Mouse (Mus musculus): ENCODE data around the gene Ankrd13a.
"Not testable (repeated sequence)": the region's sequence is repeated elsewhere in the genome, so short reads cannot be mapped to it uniquely, and the experiment has no call there.

Ankrd13a gene

DNA sequence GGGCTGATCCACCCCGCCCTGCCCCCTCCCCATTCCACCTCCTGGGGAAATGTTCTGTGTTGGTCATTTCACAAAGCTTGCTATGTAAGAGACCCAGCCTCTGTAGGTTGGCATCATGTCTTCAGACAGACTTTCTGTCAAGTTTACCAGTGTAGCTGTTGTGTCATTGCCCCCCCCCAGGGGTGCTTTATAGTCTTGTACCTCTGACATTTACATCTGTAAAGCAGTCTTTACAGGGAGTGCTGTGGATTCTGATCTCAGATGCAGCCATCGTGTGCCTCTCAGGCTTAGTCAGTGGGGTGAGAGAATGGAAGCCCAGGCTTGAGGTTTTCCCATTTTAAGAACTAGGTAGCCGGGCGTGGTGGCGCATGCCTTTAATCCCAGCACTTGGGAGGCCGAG is 27.4 kb downstream of the Ankrd13a start:
- DNase-seq, result no peak

DNA sequence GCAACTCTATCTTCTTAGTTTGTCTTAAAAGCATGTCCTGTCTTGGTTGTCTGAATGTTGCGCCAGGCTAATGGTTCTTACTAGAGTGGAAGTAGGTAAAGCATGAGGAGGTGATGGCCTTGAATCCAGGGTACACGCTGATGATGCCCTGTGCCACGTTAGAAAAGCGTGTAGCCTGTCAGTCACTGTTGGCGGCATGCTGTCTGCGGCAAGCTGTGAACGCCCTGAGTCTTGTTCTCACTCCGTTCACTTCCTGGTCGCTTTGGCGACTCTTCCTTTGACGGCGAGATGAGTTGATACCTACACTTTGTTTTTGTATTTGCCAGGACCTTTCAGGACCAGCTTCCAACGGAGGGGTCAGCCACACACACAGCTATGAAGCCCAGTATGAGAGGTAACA is 28.8 kb downstream of the Ankrd13a start:
- no peak for DNase-seq

DNA sequence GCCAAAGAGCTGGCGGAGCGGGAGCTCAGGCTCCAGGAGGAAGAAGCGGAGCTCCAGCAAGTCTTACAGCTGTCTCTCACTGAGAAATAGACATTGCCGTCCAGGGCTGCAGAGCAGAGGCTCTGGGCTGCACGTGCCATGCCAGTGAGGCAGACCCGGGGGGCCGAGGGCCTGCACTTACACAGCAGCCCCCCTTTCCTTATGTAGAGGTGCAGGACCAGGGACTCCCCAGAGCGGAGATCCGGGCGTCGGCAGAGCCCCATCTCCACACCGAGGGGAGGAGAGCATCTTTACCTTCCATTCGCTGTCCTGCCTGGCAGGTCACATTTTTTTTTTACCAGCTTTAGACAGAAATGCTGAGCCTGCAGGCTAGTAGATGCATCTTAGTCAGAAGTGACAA is 29.9 kb downstream of the Ankrd13a start:
- no peak for DNase-seq

DNA sequence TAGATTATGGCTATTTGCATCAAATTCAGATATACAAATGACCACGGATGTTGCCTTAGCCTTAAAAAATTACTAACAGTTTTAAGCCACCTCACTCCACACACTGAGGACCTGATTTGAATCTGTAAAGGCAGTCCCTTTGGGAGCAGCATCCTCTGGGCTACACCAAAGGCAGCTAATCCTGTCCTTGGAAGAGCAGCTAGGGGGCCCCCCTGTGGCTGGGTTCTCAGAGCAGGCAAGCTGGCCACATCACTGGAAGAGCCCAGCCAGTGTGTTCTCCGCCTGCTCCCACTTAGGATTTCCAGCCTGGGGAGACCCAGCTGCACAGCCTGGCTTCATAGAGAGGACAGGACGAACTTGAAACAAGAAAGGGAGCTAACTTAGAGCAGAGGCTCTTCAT is 30.5 kb downstream of the Ankrd13a start:
- DNase-seq, result peak; percentile 57

DNA sequence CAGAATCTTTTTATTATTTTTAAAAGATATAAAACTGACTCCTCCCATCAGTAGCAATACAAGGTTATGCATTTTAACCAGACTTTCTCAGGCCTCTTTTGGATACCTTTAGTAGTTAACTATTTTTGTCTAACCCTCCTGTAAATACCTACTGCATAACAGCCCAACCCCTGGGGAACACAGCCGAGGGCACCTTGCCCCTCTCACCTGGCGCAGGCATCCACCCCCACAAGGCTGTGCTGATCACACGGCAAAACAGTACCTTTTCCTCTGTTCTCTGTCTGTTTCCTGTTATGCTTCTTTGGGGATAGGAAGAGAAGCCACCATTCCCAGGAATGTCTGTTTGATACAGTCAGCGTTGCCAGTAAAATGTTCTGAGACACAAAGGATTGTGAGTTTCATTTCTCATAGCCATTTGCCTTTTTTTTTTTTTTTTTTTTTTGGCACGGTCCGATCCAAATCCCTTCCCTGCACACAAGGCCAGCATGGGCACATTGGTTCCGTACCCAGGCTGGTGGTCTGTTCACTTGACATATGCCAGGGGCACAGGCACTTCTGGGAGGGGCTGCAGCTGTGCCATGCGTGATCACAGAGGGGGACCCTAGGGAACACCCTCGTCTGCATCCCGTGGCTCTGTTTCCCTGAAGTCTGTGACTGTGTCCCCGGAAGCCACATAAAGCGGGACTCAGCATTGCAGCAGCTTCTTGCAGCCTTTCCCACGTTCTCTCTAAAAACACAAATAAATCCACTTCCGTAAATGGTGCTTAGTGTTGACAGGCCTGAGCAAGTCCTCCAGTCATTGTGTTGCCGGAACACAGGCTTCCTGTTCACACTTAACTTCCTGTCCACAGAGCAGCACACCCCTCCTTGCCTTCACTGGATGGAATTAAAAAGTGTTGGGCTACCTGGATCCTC is 31.2 kb downstream of the Ankrd13a start:
- peak; percentile 41 for DNase-seq

DNA sequence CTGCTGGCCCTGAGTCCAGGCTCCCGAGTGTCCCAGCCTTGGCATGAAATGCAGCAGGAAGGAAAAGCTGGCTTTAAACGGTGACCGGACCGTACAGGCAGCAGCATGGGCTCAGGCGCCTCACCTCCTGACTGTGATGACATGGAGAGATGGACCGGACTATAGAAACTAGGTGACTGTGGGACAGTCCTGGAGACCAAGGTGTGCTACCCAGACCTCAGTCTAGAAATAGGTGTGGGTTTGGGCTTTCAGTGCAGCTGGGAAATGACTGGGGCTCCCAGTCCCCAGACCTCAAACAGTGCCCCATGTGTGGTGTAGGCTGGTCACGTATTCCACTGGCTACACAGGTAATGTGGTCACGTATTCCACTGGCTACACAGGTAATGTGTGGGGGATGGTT is 32.2 kb downstream of the Ankrd13a start:
- DNase-seq, result no peak

DNA sequence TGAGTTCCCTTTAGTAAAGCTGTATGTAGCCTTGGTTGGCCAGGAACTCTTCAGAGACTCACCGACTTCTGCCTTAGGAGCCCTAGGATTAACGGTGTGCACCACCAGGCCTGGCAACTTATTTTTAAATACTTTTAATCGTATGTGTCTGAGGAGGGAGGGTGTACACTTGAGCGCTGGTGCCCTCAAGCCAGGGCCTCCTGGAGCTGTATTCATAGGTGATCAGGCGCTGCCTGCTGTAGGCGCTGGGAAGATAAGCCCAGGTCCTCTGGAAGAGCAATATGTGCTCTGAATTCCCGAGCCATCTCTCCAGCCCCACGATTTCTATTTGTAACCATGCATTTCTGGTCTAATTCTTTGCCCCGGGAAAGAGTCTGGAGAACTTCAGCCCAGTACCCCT is 32.6 kb downstream of the Ankrd13a start:
- DNase-seq, result no peak

DNA sequence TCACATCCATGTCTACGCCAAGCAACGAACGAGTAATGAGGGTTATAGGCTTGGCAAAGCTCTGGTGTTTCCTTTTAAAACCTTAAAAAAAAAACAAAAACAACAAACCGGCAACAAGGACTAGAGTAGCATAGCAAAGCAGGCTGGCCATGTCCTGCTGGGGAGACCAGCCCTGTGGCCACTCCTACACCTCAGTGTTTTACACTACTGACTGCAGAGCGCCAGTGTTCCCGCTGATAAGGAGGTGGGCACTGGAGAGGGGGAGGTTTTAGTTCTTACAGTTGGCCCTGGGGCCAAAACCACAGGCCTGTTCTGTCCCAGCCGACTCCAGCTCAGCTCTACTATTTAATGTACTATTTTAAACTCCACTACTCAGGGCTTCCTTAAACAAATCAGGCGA is 33.0 kb downstream of the Ankrd13a start:
- no peak for DNase-seq

DNA sequence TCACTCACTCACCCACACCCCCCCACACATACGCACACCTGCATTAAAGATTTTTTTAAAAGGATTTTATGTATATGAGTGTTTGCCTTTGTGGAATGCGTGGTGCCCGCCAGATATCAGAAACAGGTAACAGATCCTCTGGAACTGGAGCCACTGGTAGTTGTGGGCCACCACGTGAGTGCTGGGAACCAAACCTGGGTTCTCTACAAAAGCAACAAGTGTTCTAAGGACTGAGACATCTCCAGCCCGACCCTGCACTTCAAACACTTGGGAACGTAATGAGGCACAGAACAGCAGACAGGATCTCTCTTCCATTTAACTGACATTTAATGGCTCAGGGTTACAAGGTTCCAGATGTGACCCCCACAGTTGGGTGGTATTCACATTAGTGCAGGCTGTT is 33.4 kb downstream of the Ankrd13a start:
- no peak for DNase-seq

DNA sequence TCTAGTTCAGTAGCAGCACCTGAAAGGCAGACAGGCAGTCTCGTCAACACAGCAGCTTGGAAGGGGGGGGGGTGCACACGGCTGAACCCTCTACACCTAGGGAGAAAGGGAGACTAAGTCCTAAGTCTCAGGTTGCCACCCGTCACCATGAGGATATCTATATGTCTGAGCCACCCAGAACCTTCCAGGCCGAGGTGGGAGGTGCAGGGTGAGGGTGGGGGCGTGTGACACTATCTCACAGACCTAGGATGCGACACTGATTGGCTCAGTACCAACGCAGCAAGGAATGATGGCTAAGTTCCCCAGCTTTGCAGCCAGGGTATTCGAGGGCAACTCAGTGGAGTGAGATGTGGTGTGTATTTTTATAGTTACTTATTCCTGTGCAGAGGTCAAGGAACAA is 33.9 kb downstream of the Ankrd13a start:
- no peak for DNase-seq

DNA sequence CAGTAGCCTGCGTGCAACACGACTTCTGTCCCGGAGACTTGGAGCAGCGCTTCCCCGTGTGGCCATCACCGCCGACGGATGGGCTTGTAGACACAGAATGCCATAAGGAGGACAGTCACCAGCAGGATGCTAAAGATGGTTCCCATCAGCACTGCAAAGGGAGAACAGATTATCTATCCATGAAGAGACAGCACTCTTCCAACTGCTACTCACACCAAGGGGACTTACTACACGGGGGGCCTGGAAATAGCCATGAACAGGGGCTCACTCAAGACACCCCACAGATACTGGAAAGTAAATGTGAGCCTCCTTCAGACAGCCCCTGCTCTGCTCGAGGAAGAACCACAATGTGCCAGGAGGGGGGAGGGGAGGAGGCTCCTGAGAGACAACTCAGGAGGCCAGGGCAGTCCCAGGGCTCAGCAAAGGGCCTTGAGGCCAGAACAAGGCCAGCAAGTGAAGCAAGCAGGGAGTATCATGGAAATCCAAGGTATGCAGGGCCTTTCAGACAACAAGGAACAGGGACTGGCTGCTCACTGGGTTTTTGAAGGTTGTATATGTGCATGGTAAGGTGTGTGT is 34.8 kb downstream of the Ankrd13a start:
- no peak for DNase-seq

DNA sequence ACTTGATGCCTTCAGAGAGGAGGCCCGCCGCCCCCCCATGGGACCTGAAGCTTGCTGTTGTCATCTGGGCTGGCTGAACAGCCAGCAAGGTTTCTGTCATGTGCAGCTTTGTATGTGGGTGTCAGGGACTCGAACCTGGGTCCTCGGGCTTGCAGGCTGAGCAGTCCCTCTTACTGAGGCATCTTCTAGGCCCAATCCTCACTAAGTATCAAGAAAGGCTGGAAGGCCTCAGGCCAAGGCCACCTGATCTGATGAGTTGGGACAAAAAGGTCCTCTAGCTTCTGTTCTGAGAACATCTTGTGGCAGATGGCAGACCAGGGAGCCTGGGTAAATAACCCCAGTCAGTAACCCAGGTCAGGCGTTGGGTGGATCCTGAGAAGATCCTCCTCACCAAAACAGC is 35.3 kb downstream of the Ankrd13a start:
- DNase-seq, result no peak

DNA sequence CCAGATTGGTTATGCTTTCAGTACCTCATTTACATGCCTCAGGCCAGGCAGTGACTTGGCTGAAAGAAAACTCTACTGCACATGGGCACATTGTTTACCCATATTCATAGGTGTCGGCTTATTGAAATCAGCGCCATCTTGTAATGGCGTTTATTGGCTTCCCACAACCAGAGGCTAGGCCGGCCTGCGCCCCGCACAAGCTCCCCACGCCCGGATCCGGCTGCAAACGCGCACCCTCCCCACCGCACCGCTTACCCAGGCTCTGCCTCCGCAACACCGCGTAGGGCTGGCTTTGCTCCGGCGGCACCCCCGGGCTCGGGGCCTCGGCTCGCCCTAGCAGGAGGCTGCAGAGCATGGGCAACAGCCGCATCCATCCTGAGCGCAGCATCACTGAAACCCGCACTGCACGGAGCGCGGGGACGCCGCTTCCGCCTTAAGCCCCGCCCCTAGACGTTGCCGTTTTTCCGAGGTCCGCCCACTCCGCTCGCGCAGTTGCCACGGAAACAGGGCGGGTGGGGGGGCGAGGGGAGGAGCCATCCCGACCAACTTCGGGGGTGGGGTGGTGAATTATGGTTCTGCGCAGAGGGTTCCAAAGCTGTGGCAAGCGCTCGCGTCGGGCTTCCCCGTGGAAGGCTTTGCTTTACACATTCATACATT is 39.2 kb downstream of the Ankrd13a start:
- peak; percentile 91 for DNase-seq

DNA sequence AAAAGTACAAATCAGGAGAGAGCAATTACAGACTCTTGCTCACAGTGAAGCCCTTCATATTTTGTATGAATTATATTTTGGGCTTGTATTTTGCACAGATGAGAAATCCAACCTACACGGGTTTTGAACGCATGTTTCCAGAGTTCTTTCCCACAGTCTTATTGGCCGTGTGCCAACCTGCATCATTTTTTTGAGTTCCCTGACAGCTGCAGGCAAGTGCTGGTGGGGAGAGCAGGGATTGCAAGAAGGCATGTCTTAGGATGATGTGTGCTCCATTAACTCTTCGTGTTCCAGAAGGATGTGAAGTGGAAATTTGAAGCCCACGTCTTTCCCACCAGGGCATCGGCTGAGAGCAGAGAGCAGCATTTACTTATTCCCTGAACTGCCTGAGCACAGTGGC is 42.1 kb downstream of the Ankrd13a start:
- DNase-seq, result no peak

DNA sequence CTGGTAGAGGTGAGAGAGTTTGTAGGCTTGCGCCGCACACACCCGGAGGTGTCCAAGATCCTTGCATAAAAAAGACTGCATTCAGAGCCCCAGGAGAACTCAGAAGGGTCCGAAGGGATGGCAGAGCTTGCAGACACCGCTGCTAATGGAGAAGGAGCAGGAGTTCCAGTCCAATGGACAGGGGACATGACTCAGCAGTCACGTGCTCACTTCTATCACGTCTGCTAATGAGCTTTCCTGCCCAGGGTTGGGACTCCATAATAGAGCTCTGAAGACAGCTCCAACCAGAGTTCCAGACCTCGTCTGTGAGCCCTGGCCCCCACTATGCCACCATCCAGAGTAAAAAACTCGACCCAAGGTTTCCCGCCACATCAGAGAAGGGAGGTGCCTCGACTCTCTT is 43.6 kb downstream of the Ankrd13a start:
- no peak for DNase-seq

DNA sequence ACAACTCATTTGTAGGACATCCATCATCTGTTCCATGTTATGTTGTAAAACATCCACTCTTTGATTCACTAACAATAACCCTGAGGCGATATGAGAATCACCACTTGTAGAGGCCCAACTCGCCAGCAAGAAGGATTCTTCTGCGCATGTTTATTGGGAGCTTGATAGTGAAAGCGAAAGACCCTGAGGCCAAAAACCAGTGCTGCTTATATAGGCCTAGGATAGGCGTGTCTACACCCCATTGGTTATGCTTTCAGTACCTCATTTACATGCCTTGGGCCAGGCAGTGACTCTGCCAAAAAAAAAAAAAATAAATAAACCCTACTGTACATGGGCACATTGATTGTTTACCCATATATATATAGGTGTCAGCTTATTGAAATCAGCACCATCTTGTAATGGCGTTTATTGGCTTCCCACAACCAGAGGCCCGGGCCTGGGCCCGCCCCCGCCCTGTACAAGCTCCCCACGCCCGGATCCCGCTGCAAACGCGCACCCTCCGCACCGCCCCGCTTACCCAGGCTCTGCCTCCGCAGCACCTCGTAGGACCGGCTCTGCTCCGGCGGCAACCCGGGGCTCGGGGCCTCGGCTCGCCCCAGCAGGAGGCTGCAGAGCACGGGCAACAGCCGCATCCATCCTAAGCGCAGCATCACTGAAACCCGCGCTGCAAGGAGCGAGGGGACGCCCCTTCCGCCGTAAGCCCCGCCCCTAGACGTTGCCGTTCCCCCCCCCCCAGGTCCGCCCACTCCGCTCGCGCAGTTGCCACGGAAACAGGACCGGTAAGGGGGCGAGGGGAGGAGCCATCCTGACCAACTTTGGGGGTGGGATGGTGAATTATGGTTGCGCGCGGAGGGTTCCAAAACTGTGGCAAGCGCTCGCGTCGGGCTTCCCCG is 48.6 kb downstream of the Ankrd13a start, which contains the start of gene 1500011B03Rik:
Gene 1500011B03Rik (minus strand): TSS at position 673 of the 893 bp plus-strand sequence.
- peak; percentile 80 for DNase-seq

DNA sequence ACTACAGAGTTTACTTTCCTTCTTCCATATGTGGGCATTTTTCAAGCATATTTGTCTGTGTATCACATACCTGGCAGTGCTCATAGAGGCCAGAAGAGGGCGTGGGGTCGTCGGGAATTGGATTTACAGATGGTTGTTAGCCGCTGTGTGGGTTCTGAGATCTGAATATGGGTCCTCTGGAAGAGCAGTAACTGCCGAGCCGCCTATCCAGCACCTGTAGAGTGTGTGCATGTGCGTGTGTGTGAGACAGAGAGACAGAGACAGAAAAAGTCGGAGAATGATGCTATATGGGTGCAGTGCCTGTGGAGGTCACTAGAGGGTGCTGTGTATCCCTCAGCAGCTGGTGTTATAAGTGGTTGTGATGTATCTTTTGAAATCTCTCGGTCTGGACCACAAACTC is 49.7 kb downstream of the Ankrd13a start:
- DNase-seq, result peak; percentile 58

DNA sequence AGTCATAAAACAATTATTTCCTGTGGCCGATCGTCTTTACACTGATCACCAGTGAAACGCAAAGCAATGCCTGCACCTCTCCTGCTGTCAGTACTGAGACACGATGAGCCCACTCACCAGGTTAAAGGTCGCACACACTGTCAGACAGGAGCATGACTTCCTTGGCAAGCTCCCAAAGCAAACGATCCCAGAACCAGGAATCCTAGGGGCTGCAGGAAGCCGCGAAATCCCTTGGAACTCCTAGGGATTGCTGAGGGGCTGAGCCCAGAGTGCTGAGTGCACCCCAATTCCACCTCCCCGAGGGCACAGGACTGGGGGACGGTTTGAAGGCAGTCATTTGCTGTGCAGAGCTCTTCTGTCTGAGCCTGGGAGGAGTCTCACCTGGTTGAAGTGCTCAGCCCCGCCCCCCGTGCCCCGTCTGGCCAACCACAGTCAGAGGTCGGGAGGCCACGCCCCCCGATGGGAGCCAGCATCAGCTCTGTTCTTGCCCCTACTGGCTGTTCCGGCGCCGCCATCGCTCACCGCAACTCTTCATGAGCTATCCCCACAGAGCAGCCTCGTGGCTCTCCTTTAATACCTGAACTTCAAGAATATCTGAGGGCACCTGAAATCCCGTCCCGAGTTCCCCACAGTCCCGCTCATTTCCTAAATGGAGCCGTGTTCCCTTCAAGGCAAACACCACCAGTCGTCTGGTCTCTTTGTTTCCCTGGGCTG is 51.7 kb downstream of the Ankrd13a start:
- peak; percentile 90 for DNase-seq

DNA sequence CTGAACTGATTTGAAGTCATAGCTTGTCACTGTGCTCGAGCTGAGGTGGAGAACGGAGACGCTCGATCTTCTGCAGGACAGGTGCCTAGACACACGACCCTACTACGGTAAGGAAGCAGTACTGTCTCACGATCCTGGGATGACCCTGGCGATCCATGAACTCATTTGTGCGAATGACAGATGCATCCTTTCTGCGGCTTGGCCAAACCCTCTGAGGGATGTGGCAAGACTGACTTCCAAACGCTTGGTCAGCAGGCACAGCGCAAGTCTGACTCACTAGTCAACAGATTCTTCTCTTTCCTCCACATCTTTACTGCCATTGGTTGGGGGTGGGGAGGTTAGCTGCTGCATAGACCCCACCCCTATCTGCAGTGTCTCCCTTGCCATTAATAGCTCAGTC is 53.0 kb downstream of the Ankrd13a start:
- no peak for DNase-seq

DNA sequence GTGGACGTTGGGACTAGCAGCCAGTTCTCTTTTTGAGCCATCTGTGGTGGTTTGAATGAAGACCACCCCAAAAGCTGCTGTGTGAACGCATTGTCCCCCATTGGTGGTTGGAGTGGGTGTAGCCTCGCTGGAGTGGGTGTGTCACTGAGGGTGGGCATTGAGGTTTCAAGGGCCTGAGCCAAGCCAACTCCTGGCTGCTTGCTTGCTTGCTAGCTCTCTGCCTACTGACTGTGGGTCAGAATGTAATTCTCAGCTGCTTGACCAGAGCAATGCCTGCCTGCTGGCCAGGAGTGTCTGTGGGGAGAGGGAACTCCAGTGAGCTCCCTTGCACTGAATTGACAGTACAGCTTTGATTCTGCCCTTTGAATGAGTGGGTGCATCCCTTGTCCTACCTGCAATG is 55.3 kb downstream of the Ankrd13a start:
- no peak for DNase-seq

DNA sequence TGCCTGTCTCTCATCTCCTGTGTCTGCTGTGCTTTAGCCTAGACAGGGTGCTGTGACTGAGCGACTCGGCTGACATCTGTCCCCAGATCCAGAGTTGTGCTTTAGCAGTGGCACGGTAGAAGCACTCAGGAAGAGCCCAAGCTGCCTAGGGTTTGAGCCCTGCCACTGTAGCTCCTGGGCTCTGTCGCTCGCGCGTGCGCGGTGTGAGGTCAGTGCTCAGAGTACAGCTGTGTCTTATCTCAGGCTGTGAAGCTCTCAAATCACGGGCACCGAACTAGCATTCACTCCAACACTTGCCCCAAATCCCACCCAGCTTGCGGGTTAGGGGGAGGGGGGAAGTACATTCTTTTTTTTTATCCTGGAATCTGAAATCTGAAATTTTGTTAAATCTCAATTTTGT is 62.4 kb downstream of the Ankrd13a start:
- DNase-seq, result no peak

DNA sequence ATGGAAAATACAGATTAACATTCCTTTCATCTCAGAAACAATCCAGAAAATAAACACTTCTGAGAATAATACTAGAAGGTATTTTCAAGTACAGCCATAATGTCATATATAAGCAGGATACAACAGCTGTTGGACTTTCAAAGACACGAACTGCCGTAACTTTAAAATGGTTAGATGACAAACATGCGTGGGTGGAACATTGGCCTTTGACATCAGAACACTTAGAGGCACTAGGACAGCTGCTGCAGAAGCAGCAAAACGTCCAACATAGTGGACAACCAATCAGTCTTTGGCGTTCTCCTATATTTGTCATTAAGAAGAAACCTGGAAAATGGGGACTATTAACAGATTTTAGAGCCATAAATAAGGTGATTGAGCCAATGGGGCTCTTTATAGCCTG is 66.0 kb downstream of the Ankrd13a start:
- not testable (repeated sequence) for DNase-seq
